Mouse (Mus musculus) B cell, adult 62 days (primary cell): ENCODE results near the gene Ntsr2. TPM values are rescaled to one million over a fixed set of nuclear protein-coding genes. Genes with fewer than 3 reads are reported as not detected.

Experiments
- total RNA-seq: library from RNA; stranded (reverse); gene quantifications from 4 replicates; pipeline ENCODE4 v1.2.4, GENCODE M21; 2023

Gene Ntsr2
- total RNA-seq: not detected in 4 replicates

DNA sequence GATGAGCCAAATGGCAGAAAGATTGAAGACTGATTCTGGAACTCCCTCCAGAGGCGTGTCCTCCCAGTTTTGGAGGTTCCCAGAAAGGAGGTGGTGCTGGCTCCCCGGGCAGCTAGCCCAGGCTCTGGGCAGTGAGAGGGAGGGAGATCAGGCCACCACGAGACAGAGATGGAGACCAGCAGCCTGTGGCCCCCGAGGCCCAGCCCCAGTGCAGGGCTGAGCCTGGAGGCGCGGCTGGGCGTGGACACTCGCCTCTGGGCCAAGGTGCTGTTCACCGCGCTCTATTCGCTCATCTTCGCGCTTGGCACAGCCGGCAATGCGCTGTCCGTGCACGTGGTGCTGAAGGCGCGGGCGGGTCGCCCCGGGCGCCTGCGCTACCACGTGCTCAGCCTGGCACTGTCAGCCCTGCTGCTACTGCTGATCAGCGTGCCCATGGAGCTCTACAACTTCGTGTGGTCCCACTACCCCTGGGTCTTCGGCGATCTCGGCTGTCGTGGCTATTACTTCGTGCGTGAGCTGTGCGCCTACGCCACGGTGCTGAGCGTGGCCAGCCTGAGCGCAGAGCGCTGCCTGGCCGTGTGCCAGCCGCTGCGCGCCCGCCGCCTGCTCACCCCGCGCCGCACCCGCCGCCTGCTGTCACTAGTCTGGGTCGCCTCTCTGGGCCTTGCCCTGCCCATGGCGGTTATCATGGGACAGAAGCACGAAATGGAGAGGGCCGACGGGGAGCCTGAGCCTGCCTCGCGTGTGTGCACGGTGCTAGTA lies at the start of gene Ntsr2:
Ntsr2 (plus strand) TSS at position 51 of the 762 bp plus-strand sequence.

DNA sequence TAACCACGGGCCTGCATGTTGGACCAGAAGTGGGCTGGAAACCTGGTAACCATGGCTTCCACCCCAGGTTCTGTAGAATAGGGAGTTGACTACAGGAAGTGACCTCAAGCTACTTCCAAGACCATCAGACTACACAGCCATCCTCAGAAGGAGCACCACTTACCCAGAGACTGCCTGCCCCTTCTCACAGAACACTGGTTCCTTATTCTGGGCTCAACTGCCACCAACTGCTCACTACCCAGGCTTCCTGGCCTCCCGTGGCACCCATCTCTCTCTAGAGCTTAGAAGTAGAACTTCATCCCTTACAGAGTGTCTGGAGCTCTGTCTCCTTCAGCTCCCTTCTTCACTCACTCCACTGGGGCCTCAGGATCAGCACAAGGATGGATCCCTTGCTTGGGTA lies 42.2 kb upstream of the Ntsr2 start, which contains the start of gene Lpin1:
Lpin1 (minus strand) TSS at position 31 of the 400 bp plus-strand sequence.

Other genes with a start within 250 kb of the Ntsr2 start
- gene Lpin1, start 42.4 kb upstream of the Ntsr2 start, total RNA-seq: 13.4 to 17.8 TPM (median 17.1 TPM) in 4 replicates
- not detected in 4 replicates for gene Greb1, start 147.5 kb downstream of the Ntsr2 start, total RNA-seq
- 6.8 to 8.6 TPM (median 7.9 TPM) in 4 replicates for gene E2f6, start 157.6 kb downstream of the Ntsr2 start, total RNA-seq
- 75.2 to 85.1 TPM (median 81.0 TPM) in 4 replicates for gene Rock2, start 241.5 kb downstream of the Ntsr2 start, total RNA-seq